Mouse (Mus musculus) liver, postnatal 0 days (tissue): ENCODE measurements around the gene Casp7.

Experiments
- CTCF ChIP-seq: sonication (generic); IDR thresholded peaks from 2 replicates; pipeline ENCODE4 v1.5.1; 2016; ENCODE audit warnings: antibody characterized with exemption, low read depth
- EP300 ChIP-seq: IDR thresholded peaks from 2 replicates; pipeline ENCODE4 v1.6.1; 2016; ENCODE audit warnings: antibody characterized with exemption, low read depth, mild to moderate bottlenecking

GRCm38 (mm10) chr19:56393311-56393866 lies 3.5 kb upstream of the Casp7 start:
- no peak for TF ChIP-seq CTCF
- no peak for TF ChIP-seq EP300
